Mouse (Mus musculus) heart, embryonic 15.5 days (tissue): Measurements from ENCODE around the gene Brap. TPM values are rescaled to one million over a fixed set of nuclear protein-coding genes. Genes with fewer than 3 reads are reported as not detected.
A peak's percentile ranks its signal among the peaks of the same experiment; 100 is the strongest.
"Not testable (repeated sequence)": the region's sequence is repeated elsewhere in the genome, so short reads cannot be mapped to it uniquely, and the experiment has no call there.

Experiments
- ATAC-seq: fragments of 200-750 bp; cut with Nextera tagmentation; replicated peaks from 2 replicates; pipeline ENCODE4 v1.8.0; 2017; ENCODE audit warnings: low read depth, moderate TSS enrichment; ENCODE audit not compliant: insufficient number of reproducible peaks, insufficient read depth, low FRiP score
- H3K27ac ChIP-seq: fragments of 300-500 bp; sonication (generic); 2 replicates; pipeline ENCODE4 v1.5.1; 2015; ENCODE audit warnings: mild to moderate bottlenecking, inconsistent platforms
- H3K27me3 ChIP-seq: fragments of 300-500 bp; sonication (generic); 2 replicates; pipeline ENCODE4 v1.6.1; 2015; ENCODE audit warnings: inconsistent platforms
- H3K36me3 ChIP-seq: fragments of 300-500 bp; sonication (generic); 2 replicates; pipeline ENCODE4 v1.6.1; 2015; ENCODE audit warnings: mild to moderate bottlenecking, inconsistent platforms
- H3K4me1 ChIP-seq: fragments of 300-500 bp; sonication (generic); replicated peaks from 2 replicates; pipeline ENCODE4 v1.6.1; 2015; ENCODE audit warnings: inconsistent platforms
- H3K4me2 ChIP-seq: fragments of 300-500 bp; sonication (generic); 2 replicates; pipeline ENCODE4 v1.6.1; 2015; ENCODE audit warnings: inconsistent platforms, mild to moderate bottlenecking, moderate library complexity
- H3K4me3 ChIP-seq: fragments of 300-500 bp; sonication (generic); 2 replicates; pipeline ENCODE4 v1.5.1; 2015; ENCODE audit warnings: mild to moderate bottlenecking, inconsistent platforms
- H3K9ac ChIP-seq: fragments of 300-500 bp; sonication (generic); 2 replicates; pipeline ENCODE4 v1.6.1; 2015; ENCODE audit warnings: mild to moderate bottlenecking, inconsistent platforms
- H3K9me3 ChIP-seq: fragments of 300-500 bp; sonication (generic); replicated peaks from 2 replicates; pipeline ENCODE4 v1.6.1; 2016; ENCODE audit warnings: inconsistent platforms
- WGBS: fragments of 180-500 bp; shearing (Covaris S2); methylation state at CpG from one replicate; pipeline ENCODE4 v1.1.7; 2015; ENCODE audit warnings: mixed read lengths; 5-methylcytosine and 5-hydroxymethylcytosine counted together
- polyA plus RNA-seq: library from polyadenylated mRNA; unstranded; fragments of >200 nt; fragmentation: Nextera tagmentation; extraction: Ambion mirVana; gene quantifications from 2 replicates; pipeline ENCODE4 v1.2.1, GENCODE M21; 2015

Brap gene
- polyA plus RNA-seq = 22.7 and 28.5 TPM in 2 replicates

GRCm38 (mm10) chr5:121660059-121660896, at the start of gene Brap, which contains the start of gene Acad10:
Gene Brap, plus strand, starts transcription at chr5:121660563.
Gene Acad10, minus strand, starts transcription at chr5:121660514.
- H3K4me3 ChIP-seq = peak within 1 kb of the TSS; percentile 90
- H3K4me1 ChIP-seq = peaks cover 15% of the 10 kb centered on the region
- ATAC-seq = peak; percentile 92
- WGBS = 1% methylated on average over 74 of the region's 85 CpGs
- peak within 1 kb of the TSS; percentile 74 for H3K4me2 ChIP-seq
- H3K36me3 ChIP-seq = peaks cover 25% of the 10 kb centered on the region
- peak within 1 kb of the TSS; percentile 63 for H3K27ac ChIP-seq
- H3K27me3 ChIP-seq = no peaks in the 10 kb centered on the region
- peak within 1 kb of the TSS; percentile 88 for H3K9ac ChIP-seq
- H3K9me3 ChIP-seq = no peaks in the 10 kb centered on the region

GRCm38 (mm10) chr5:121612036-121612435, 48.3 kb upstream of the Brap start:
- H3K4me2 ChIP-seq = no peak overlapping the region
- no peak overlapping the region for H3K27ac ChIP-seq
- no peaks in the 10 kb centered on the region for H3K4me1 ChIP-seq
- 79% methylated on average over 6 of the region's 6 CpGs for WGBS
- H3K9me3 ChIP-seq = no peaks in the 10 kb centered on the region
- H3K36me3 ChIP-seq = no peaks in the 10 kb centered on the region
- no peak overlapping the region for H3K4me3 ChIP-seq
- H3K9ac ChIP-seq = no peak overlapping the region
- H3K27me3 ChIP-seq = no peaks in the 10 kb centered on the region
- no peak for ATAC-seq

DNA sequence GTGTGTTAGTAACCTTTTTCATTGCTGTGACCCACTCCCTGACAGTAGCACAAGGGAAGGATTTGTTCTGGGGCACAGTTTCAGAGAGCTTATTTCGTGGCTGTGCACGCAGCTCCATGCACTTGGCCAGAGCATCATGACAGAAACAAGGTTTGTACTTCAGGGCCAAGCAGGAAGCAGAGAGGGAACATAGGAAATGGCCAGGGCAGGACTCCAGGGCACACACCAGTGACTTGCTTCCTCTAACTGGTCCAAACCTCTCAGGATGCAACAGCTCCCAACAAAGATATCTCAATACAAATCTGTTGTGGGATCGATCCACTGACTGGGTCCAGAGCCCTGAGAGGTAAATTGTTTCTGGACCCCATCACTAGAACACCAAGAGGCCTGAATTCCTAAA, 45.4 kb upstream of the Brap start:
- not testable (repeated sequence) for H3K27ac ChIP-seq, H3K4me2 ChIP-seq, H3K9ac ChIP-seq, ATAC-seq, H3K4me1 ChIP-seq, H3K9me3 ChIP-seq, H3K27me3 ChIP-seq, H3K36me3 ChIP-seq, H3K4me3 ChIP-seq
- WGBS = 72% methylated on average over 3 of the region's 3 CpGs

DNA sequence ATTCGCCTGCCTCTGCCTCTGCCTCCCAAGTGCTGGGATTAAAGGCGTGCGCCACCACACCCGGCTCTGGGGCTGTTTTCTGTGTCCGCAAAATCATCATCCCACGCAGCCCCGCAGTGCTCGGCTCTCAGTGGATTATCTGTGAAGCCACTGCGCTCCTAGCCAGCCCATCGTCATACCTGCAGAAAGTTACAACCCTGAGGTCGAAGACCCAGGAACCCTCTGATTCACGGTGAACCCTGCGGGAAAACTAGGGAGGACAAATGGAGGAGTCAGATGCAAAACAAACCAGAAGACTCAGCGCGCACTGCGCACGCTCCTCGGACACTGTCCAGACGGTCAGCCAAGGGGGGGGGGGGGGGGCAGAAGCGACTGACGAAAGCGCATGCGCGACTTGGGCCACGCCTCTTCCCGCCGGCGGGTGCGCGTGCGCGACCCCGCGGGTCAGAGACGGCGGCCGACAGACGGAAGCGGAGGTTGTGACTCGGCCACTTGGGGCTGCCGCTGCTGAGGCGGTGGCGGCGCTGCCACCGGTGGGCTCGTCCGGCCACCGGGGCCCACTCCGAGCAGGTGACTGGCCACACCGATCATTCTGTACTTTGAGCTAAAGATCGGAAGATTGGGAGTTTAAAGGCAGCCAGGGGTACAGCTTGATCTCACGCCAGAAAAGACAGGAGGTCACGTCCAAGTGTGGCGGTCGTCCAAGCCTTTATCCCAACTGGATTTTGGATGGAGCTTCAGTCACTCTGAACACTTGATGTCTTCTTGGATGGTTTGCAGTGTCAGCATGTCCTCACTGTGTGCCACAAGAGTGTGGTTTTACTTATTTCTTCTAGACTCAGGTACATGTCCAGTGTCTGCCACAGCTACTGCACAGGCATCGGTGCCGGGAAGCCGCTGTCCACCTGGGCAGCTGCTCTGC, 41.5 kb upstream of the Brap start, which contains the start of gene Acad12:
TSS of gene Acad12 (minus strand) at position 347 of the 922 bp plus-strand sequence.
- Histone ChIP-seq H3K36me3 (no peaks in the 10 kb centered on the region), H3K4me1 (peaks cover 7% of the 10 kb centered on the region), H3K9me3 (no peaks in the 10 kb centered on the region), H3K9ac (peak within 1 kb of the TSS; percentile 84), H3K27ac (peak within 1 kb of the TSS; percentile 86), H3K4me3 (peak within 1 kb of the TSS; percentile 78), H3K4me2 (peak within 1 kb of the TSS; percentile 65), H3K27me3 (no peaks in the 10 kb centered on the region)
- under 1% methylated on average over 55 of the region's 58 CpGs for WGBS
- ATAC-seq = peak; percentile 88

DNA sequence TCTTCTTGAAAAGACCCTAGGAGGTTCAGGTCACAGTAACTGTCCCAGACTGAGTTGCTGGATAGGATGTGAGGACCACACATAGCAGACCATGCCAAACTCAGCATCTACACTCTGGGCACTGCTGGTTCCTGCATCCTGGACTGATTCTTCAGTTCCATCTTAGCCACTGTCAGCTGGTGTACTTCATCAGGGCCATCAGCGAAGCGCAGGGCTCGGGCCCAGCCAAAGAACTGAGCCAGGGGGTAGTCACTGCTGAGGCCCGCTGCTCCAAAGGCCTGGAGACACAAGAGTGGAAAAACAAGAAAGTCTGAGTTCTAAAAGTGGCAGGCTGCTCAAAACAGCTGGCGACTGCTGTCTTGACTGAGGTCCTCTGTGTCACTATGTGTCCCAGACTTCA, 39.3 kb upstream of the Brap start:
- Histone ChIP-seq H3K36me3 (no peaks in the 10 kb centered on the region), H3K27ac (no peak overlapping the region), H3K4me3 (no peak overlapping the region), H3K27me3 (no peaks in the 10 kb centered on the region), H3K4me2 (no peak overlapping the region), H3K9me3 (no peaks in the 10 kb centered on the region), H3K4me1 (peaks cover 7% of the 10 kb centered on the region), H3K9ac (no peak overlapping the region)
- ATAC-seq = no peak
- WGBS = 92% methylated on average over 5 of the region's 5 CpGs

- no peak overlapping the region for H3K4me2 ChIP-seq
- no peak overlapping the region for H3K4me3 ChIP-seq
- no peaks in the 10 kb centered on the region for H3K9me3 ChIP-seq
- WGBS = 84% methylated on average over 3 of the region's 3 CpGs
- no peak overlapping the region for H3K27ac ChIP-seq
- peaks cover 7% of the 10 kb centered on the region for H3K4me1 ChIP-seq
- H3K27me3 ChIP-seq = no peaks in the 10 kb centered on the region
- H3K9ac ChIP-seq = no peak overlapping the region
- no peaks in the 10 kb centered on the region for H3K36me3 ChIP-seq
- no peak for ATAC-seq
These were observed 37.1 kb upstream of the Brap start for GRCm38 (mm10) chr5:121623241-121623640.

DNA sequence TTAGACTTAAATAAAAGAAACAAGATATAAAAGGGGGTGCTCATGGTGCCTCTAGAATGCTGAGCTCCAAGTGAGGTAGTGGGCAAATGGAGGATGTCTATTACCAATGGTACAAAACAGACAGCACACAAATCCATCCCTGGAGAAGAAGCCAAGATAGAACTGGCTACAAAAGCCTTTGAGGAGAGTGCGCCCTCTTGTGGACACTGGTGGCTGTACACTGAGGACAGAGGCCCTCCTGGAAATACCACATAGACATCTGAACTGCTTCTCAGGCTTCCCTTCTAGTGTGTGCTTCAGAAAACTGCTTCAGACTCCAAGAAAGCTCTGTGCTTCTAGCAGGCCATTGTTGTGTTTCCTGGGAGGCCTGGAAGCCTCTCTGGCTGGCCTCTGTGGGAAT, 32.5 kb upstream of the Brap start:
- ATAC-seq = no peak
- no peak overlapping the region for H3K27ac ChIP-seq
- no peak overlapping the region for H3K9ac ChIP-seq
- no peaks in the 10 kb centered on the region for H3K36me3 ChIP-seq
- no peaks in the 10 kb centered on the region for H3K9me3 ChIP-seq
- no peak overlapping the region for H3K4me3 ChIP-seq
- no peaks in the 10 kb centered on the region for H3K4me1 ChIP-seq
- no peak overlapping the region for H3K4me2 ChIP-seq
- no peaks in the 10 kb centered on the region for H3K27me3 ChIP-seq
- WGBS = 0% methylated on average over 1 of the region's 1 CpGs

DNA sequence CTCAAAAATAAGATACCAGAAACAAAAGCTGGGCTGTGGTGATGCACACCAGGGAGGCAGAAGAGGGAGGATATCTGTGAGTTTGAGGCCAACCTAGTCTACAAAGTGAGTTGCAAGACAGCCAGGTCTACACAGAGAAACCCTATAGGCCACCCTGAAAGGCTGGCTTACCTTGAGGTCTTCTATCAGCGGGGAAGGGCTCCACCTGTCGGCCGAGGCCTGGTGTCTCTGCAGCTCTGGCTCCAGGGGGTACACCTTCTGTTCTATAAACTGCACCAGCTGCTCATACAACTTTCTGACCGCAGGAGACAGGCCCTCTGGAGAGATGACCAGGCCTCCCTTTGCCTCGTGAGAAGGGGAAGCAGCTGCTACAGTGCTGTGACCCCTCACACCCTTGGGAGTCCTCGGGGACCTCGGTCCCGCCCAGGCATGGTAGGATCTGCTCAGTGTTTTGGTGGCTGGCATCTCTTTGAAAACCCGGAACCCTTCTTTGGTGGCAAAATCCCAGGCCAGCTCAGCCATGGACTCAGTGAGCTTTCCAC, 29.2 kb upstream of the Brap start:
- H3K4me2 ChIP-seq, H3K9ac ChIP-seq, ATAC-seq, H3K27ac ChIP-seq, H3K27me3 ChIP-seq, H3K4me3 ChIP-seq, H3K9me3 ChIP-seq, H3K4me1 ChIP-seq, H3K36me3 ChIP-seq: not testable (repeated sequence)
- 61% methylated on average over 9 of the region's 9 CpGs for WGBS

- no peak overlapping the region for H3K4me3 ChIP-seq
- H3K9ac ChIP-seq = no peak overlapping the region
- H3K27me3 ChIP-seq = no peaks in the 10 kb centered on the region
- no peak for ATAC-seq
- no peaks in the 10 kb centered on the region for H3K4me1 ChIP-seq
- 35% methylated on average over 3 of the region's 3 CpGs for WGBS
- H3K36me3 ChIP-seq = no peaks in the 10 kb centered on the region
- no peak overlapping the region for H3K4me2 ChIP-seq
- H3K27ac ChIP-seq = no peak overlapping the region
- H3K9me3 ChIP-seq = no peaks in the 10 kb centered on the region
These were observed 27.6 kb upstream of the Brap start for GRCm38 (mm10) chr5:121632804-121633203.

DNA sequence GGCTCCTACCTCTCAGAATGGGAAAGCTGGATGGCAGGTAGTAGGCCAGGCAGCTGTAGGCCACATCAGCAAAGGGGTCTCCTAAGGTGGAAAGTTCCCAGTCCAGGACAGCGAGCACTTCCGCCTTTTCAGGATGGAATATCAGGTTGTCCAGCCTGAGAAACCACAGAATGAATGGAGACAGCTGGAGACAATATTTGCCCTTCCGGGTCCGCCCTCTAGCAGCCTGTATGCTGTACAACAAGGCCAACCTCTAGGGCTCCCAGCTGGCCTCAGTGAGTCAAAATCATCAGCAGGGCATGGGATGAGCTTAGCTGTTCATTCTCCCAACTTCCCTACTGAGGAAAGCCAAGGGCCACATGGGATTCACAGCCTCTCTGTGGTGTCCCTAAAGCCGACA, 25.7 kb upstream of the Brap start:
- no peak for ATAC-seq
- 86% methylated on average over 5 of the region's 5 CpGs for WGBS
- no peak overlapping the region for H3K27ac ChIP-seq
- H3K36me3 ChIP-seq = no peaks in the 10 kb centered on the region
- no peak overlapping the region for H3K4me2 ChIP-seq
- no peaks in the 10 kb centered on the region for H3K4me1 ChIP-seq
- no peaks in the 10 kb centered on the region for H3K27me3 ChIP-seq
- no peak overlapping the region for H3K9ac ChIP-seq
- no peaks in the 10 kb centered on the region for H3K9me3 ChIP-seq
- H3K4me3 ChIP-seq = no peak overlapping the region

DNA sequence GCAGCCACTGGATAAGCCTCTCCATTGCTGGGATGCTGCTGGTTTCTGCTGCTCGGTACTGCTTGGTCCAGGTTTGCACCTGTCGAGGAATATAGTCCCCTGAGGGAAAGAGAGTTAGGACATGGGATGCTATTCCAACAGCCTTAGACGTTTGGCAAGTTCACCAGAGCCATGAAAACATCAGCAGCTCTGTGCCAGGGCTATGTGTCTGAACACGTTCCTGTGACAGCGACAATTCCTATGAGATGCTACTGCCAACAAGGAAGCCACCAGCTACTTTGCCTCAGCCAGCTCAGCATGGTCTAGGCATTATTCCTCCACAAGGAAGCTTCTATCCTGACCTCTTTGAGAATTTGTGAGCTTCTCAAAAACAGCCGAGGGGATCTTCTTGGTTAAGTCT, 23.1 kb upstream of the Brap start:
- Histone ChIP-seq H3K36me3 (no peaks in the 10 kb centered on the region), H3K4me2 (no peak overlapping the region)
- WGBS = 79% methylated on average over 6 of the region's 6 CpGs

More for the DNA sequence above, 23.1 kb upstream of the Brap start:
- Histone ChIP-seq H3K27me3 (no peaks in the 10 kb centered on the region), H3K4me3 (no peak overlapping the region), H3K4me1 (no peaks in the 10 kb centered on the region), H3K9ac (no peak overlapping the region), H3K27ac (no peak overlapping the region), H3K9me3 (no peaks in the 10 kb centered on the region)
- no peak for ATAC-seq
